Mouse (Mus musculus): ENCODE results near the gene Mtap.

Gene Mtap

DNA sequence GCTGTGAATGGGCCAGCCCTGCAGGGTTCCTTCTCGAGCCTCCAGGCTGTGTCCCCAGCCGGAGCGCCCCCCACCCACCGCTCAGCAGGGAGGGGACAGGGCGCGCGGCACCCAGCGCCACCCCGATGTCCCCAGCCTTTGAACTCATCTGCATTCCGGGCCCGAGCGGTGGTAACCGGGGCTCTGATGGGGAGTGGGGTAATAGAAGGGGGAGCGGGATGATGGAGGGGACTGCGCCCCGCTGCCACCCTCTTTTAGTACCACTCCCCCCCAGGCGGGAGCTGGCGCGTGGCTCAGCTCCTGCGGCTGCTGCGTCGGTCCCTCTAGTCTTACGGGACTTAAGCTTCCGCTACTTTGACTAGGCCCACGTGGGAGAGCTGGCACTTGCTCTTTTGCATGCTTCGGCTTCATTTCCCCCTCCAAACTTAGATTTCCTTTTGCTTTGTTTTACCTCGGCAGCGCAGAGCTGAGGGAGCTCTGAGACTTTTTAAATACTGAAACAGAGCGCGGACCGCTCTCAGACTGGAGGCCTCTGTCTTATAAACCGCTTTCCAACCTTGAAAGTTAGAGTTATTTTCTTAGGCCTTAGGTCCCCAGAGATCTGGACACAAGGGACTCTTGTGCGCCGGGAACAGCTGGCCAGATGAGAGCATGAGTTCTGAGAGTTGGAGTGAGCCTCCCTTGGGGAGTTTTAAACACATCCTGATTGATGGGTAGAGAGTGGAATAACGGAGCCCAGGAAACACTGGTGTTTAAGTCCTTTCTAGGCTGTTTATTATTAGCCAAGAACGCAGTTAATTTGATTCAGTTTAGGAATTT lies 829 bp downstream of the Mtap start:
- peak; percentile 71 for DNase-seq (ENCODE audit: low read depth, low spot score)

GRCm38 (mm10) chr4:89138361-89138651 lies 1.4 kb downstream of the Mtap start:
- DNase-seq (ENCODE audit: low read depth, low spot score), result no peak

GRCm38 (mm10) chr4:89140832-89141231 lies 3.9 kb downstream of the Mtap start:
- peak; percentile 67 for DNase-seq (ENCODE audit: low read depth, low spot score)

GRCm38 (mm10) chr4:89145409-89145808 lies 8.5 kb downstream of the Mtap start:
- DNase-seq (ENCODE audit: low read depth, low spot score), result peak; percentile 83

DNA sequence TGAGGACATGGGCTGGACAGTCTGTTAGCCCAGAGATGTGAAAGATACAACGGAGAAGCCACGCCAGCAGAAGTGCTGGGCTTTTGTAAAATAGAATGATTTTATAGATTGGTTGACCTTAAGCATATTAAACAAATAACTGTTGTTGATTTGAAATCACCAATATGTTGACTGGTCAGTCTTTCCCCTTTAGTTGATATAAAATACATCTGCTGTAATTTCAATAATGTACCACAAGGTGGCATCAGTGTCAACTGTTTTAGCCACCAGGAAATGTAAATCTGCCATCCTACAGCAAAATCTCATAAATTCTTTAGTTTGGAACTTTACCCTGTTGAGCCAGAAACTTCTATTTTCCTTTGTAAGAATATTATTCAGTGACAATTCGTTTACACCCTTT lies 9.4 kb downstream of the Mtap start:
- peak; percentile 57 for DNase-seq (ENCODE audit: low read depth, low spot score)

DNA sequence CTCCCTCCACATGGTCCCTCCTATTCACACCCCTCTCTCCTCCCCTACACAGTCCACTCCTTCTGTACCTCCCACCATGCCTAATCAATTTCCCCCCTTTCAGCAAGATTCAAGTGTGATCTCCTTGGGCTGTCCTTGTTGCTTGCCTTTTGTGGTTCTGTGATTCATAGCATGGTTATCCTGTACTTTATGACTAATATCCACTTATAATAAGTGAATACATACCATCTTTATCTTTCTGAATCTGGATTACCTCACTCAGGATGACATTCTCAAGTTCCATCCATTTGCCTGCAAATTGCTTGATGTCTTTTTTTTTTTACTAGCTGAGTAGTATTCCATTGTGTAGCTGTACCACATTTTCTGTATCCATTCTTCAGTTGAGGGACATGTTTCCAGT lies 12.3 kb downstream of the Mtap start:
- no peak for DNase-seq (ENCODE audit: low read depth, low spot score)

DNA sequence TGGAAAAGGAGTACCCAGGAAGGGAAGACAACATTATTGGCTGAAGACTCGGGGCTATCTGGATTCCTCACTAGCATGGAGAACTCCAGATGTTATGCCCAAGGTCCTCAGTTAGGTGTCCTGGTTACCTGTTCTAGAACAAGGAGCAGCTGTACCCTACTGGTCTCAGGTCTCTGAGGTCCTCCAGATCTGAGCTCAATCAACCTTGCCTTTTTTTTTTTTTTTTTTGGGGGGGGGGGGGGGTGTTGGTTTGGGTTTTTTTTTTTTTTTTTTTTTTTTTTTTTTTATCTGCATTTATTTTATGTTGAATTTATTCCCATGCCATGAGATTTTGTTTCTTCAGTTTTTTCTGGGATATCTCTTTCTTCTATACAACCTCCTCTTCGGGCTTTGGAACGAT lies 24.5 kb downstream of the Mtap start:
- DNase-seq (ENCODE audit: low read depth, low spot score), result no peak

- no peak for DNase-seq (ENCODE audit: low read depth, low spot score)
Observed at GRCm38 (mm10) chr4:89162496-89162895, 25.6 kb downstream of the Mtap start.

GRCm38 (mm10) chr4:89163613-89164012 lies 26.7 kb downstream of the Mtap start:
- DNase-seq (ENCODE audit: low read depth, low spot score), result no peak

DNA sequence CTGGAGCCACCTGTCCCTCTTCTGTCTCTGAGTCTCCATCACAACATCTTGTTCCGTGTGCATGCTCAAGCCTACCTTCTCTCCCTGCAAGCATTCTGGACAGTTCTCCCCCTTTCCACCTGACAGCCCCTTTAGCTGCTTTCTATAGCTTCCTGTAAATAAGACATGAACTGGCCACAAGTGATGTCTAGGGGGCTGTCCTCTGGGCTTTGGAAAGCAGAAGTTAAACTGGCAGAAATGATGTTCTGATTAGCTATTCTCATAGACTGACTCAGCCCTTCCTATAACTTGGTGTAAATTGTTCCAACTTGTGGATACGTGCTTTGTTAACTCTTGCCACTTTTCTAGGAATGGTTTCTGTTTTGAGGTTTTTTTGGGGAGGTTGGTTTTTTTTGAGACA lies 27.8 kb downstream of the Mtap start:
- DNase-seq (ENCODE audit: low read depth, low spot score), result no peak

DNA sequence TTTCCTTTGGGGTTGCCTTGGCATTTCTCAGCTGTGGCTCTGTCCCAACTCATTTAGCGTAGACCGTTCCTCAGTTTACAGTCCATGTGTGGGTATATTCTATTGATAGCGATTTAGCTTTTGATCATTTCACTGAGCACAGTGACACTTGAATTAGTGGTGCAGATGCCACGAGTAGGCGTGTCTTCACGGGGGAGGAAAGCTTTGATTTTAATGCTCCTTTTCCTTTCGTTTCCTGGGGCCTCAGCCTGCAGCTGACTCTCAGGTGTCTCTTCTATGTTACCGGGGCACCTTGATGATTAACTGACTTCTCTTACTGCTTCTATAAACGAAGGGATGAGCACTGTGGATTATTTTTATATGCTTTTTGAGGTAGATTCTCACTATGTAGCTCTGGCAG lies 32.0 kb downstream of the Mtap start:
- no peak for DNase-seq (ENCODE audit: low read depth, low spot score)

- no peak for DNase-seq (ENCODE audit: low read depth, low spot score)
Observed at GRCm38 (mm10) chr4:89169739-89170138, 32.8 kb downstream of the Mtap start.

DNA sequence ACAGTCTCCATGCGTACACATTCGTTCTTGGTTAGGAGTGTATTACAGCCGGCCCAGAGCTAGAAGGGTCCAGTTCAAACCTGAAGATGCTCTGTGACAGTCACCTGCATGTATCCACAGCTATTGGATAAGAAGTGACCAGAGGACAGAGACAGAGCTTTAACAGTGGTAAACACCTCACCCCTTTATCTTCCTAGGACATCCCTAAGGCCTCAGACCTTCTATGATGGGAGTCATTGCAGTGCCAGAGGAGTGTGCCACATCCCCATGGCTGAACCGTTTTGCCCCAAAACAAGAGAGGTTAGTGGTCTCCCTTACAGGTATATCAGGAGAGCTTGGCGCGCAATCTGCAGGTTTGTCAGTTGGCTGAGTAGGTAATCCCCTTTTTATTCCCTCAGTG lies 34.0 kb downstream of the Mtap start:
- no peak for DNase-seq (ENCODE audit: low read depth, low spot score)

- peak; percentile 41 for DNase-seq (ENCODE audit: low read depth, low spot score)
Observed at GRCm38 (mm10) chr4:89172873-89173605, 36.1 kb downstream of the Mtap start.

- no peak for DNase-seq (ENCODE audit: low read depth, low spot score)
Observed at GRCm38 (mm10) chr4:89177514-89178307, 40.8 kb downstream of the Mtap start.

DNA sequence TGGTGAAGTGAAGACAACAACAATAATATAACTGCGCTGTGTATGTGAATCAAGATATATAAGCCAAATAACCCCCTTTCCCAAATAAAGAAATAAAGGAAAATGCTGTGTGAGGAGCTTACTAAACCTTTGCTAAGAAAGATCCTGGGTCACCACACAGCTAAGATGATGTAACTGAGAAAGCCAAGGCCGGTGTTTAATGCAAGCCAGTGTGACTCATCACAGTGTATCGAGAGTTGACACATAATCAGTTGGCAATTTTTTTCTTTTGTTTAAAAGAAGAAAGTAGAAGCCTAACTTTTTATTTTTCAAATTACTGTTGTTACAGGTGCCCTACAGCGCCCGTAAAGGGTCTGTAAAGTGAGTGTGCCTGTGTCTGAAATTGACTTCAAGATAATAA lies 43.2 kb downstream of the Mtap start:
- no peak for DNase-seq (ENCODE audit: low read depth, low spot score)

- DNase-seq (ENCODE audit: low read depth, low spot score), result no peak
Observed at GRCm38 (mm10) chr4:89181656-89182055, 44.7 kb downstream of the Mtap start.

- DNase-seq (ENCODE audit: low read depth, low spot score), result no peak
Observed at GRCm38 (mm10) chr4:89182486-89182885, 45.6 kb downstream of the Mtap start.

GRCm38 (mm10) chr4:89195481-89195880 lies 58.6 kb downstream of the Mtap start:
- DNase-seq (ENCODE audit: low read depth, low spot score), result no peak

DNA sequence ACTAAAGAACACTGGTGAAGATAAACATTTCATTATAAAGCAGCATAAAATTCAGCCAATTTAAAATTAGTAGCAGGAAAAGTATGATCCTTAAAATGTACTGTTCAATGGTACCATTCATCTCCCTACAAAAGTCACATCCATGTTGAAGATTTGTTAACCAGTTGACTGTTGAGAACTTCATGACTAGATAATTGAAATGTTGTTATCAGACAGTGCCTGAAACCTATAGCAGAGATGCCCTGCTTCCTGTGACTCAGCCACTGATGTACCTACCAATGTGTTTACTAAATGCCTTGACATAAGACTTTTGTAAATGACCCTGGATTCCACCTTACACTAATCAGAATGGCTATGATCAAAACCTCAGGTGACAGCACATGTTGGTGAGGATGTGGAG lies 60.2 kb downstream of the Mtap start:
- DNase-seq (ENCODE audit: low read depth, low spot score), result no peak

DNA sequence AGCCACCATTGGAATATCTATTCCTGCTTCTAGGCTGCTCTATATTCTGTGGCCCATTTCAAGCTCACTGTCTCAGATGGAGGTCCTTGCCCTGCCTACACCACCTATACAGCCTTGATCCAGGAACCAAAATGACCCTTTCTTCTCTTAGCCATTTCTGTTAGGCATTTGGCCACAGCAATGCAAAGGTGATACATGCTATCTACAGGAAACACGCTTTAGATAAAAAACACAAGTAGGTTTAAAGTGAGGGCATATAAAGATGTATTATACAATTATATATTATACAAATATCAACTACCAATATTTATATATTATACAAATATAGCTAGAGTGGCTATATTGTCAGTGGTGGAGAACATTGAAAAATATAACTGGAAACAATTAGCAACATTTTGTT lies 63.9 kb downstream of the Mtap start:
- DNase-seq (ENCODE audit: low read depth, low spot score), result no peak

DNA sequence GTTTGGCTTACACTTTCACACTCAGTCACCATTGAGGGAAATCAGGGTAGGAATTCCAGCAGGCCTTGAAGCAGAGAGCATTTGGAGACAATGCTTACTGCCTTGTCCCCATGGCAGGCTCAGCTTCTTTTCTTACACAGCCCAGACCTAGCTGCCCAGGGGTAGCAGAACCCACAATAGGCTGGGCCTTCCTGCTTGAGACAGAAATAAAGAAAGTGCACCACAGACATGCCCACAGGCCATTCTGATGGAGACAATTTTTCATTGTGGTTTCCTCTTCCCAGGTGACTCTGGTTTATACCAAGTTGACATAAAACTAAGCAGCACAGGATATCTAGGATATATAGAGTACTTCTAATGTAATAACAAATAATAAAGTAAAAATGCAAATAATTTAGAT lies 72.4 kb downstream of the Mtap start:
- no peak for DNase-seq (ENCODE audit: low read depth, low spot score)

DNA sequence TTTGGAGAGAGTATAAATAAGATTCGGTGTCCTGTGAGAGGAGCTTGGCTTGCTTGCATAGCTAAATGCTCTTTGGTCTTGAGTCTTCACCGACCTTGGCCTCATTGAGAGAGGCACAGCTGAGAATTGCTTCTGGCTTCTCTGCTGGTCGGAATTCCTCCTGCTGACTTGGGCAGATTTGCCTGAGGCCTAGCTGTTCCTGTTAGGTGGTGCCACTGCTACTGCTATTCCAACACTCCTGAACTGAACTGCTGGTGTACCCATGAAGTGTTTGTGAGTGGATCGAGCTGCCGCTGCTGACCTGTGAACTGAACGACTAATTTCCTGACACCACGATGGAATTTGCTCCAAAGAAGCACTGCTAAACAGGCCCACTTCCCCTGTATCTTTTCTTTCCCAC lies 73.4 kb downstream of the Mtap start:
- peak; percentile 2 for DNase-seq (ENCODE audit: low read depth, low spot score)

All from brain, adult 2 months (tissue).